Mouse (Mus musculus): Measurements from ENCODE around the gene Aff3.
A peak's percentile ranks its signal among the peaks of the same experiment; 100 is the strongest.

Aff3 gene

GRCm38 (mm10) chr1:38541536-38541935, 123.2 kb downstream of the Aff3 start:
- no peak for DNase-seq (ENCODE audit: low spot score)

- no peak for DNase-seq (ENCODE audit: low spot score)
These were observed 127.7 kb downstream of the Aff3 start for GRCm38 (mm10) chr1:38536929-38537540.

GRCm38 (mm10) chr1:38532581-38532980, 132.2 kb downstream of the Aff3 start:
- no peak for DNase-seq (ENCODE audit: low spot score)

- no peak for DNase-seq (ENCODE audit: low spot score)
These were observed 136.1 kb downstream of the Aff3 start for GRCm38 (mm10) chr1:38528607-38529006.

- DNase-seq (ENCODE audit: low spot score) = no peak
These were observed 138.2 kb downstream of the Aff3 start for GRCm38 (mm10) chr1:38526568-38526967.

GRCm38 (mm10) chr1:38521651-38522050, 143.1 kb downstream of the Aff3 start:
- DNase-seq (ENCODE audit: low spot score) = no peak

GRCm38 (mm10) chr1:38516225-38516624, 148.5 kb downstream of the Aff3 start:
- DNase-seq (ENCODE audit: low spot score) = no peak

GRCm38 (mm10) chr1:38514634-38515011, 150.1 kb downstream of the Aff3 start:
- no peak for DNase-seq (ENCODE audit: low spot score)

- no peak for DNase-seq (ENCODE audit: low spot score)
These were observed 150.7 kb downstream of the Aff3 start for GRCm38 (mm10) chr1:38513970-38514633.

- peak; percentile 39 for DNase-seq (ENCODE audit: low spot score)
These were observed 152.3 kb downstream of the Aff3 start for GRCm38 (mm10) chr1:38512258-38513081.

GRCm38 (mm10) chr1:38511076-38511475, 153.7 kb downstream of the Aff3 start:
- DNase-seq (ENCODE audit: low spot score) = no peak

- no peak for DNase-seq (ENCODE audit: low spot score)
These were observed 155.5 kb downstream of the Aff3 start for GRCm38 (mm10) chr1:38509301-38509700.

- no peak for DNase-seq (ENCODE audit: low spot score)
These were observed 157.0 kb downstream of the Aff3 start for GRCm38 (mm10) chr1:38507636-38508179.

- DNase-seq (ENCODE audit: low spot score) = no peak
These were observed 158.4 kb downstream of the Aff3 start for GRCm38 (mm10) chr1:38506396-38506795.

GRCm38 (mm10) chr1:38503431-38504089, 161.2 kb downstream of the Aff3 start:
- no peak for DNase-seq (ENCODE audit: low spot score)

- DNase-seq (ENCODE audit: low spot score) = no peak
These were observed 162.0 kb downstream of the Aff3 start for GRCm38 (mm10) chr1:38502797-38503196.

GRCm38 (mm10) chr1:38501231-38501630, 163.5 kb downstream of the Aff3 start:
- DNase-seq (ENCODE audit: low spot score) = no peak

- DNase-seq (ENCODE audit: low spot score) = no peak
These were observed 165.3 kb downstream of the Aff3 start for GRCm38 (mm10) chr1:38499500-38499899.

- no peak for DNase-seq (ENCODE audit: low spot score)
These were observed 167.2 kb downstream of the Aff3 start for GRCm38 (mm10) chr1:38497576-38497975.

GRCm38 (mm10) chr1:38496886-38497528, 167.7 kb downstream of the Aff3 start:
- DNase-seq (ENCODE audit: low spot score) = no peak

GRCm38 (mm10) chr1:38495284-38495683, 169.5 kb downstream of the Aff3 start:
- no peak for DNase-seq (ENCODE audit: low spot score)

GRCm38 (mm10) chr1:38489733-38490132, 175.0 kb downstream of the Aff3 start:
- DNase-seq (ENCODE audit: low spot score) = no peak

All from layer of hippocampus, adult 9-10 months (tissue).